Comparison of ENCODE assay signal across 26 mouse cellular contexts in genomic region chr6:100521615-100522398, GRCm38 (mm10).
DNase-seq lines count a peak whose midpoint lies in the region; ATAC-seq and TF ChIP-seq lines count a peak whose summit lies in the region.
"Had no signal": no experiment of that assay in that cellular context is flagged by ENCODE, and none has a peak within 500 bp of the region (broad histone marks: within the 10 kb centered on the region; RNA-seq: fewer than 3 reads in every experiment).

No protein-coding gene starts in this region.

- no peaks in the 10 kb centered on the region for H3K27me3 ChIP-seq in forebrain, postnatal 0 days (ENCODE audit: insufficient read depth, low read length)
- no peaks in the 10 kb centered on the region for H3K27me3 ChIP-seq in forebrain, embryonic 16.5 days (replicated peaks; ENCODE audit: control insufficient read depth, insufficient read depth, low read length)
- peaks cover 3% of the 10 kb centered on the region for H3K27me3 ChIP-seq in midbrain, embryonic 14.5 days (ENCODE audit: control insufficient read depth, insufficient read depth, low read length)
- H3K27me3 ChIP-seq in midbrain, embryonic 13.5 days, result peaks cover 31% of the 10 kb centered on the region
- H3K27me3 ChIP-seq in CH12.LX (replicated peaks), result peaks cover 8% of the 10 kb centered on the region
- H3K27me3 ChIP-seq in heart, embryonic 11.5 days (ENCODE audit: control insufficient read depth, insufficient read depth, low read length), result peaks cover 20% of the 10 kb centered on the region

- TF ChIP-seq EP300 in CH12.LX (IDR thresholded peaks at IDR 0.05; ENCODE audit: low read length), result no peak

- TF ChIP-seq POLR2A in CH12.LX (IDR thresholded peaks at IDR 0.05; ENCODE audit: low read depth, low read length), result no peak

- peak; percentile 67; the same call in 1 of the 2 replicates for ATAC-seq in forebrain, postnatal 0 days
- ATAC-seq in forebrain, embryonic 16.5 days, result no peak
- ATAC-seq in midbrain, embryonic 14.5 days (ENCODE audit: low FRiP score, low TSS enrichment), result no peak
- no peak for ATAC-seq in midbrain, embryonic 13.5 days
- ATAC-seq in granulocyte monocyte progenitor cell, adult 5-6 weeks (replicated peaks; ENCODE audit: poor library complexity, severe bottlenecking), result peak; percentile 61
- ATAC-seq in heart, embryonic 11.5 days (replicated peaks; ENCODE audit: insufficient number of reproducible peaks, low FRiP score, low TSS enrichment), result no peak
- ATAC-seq: CD4-positive, CD25-positive, alpha-beta regulatory T cell, adult 4 months; inflammation-experienced regulatory T-cells, adult 6 months; intestine, postnatal 0 days; Patski had no signal

- no peaks in the 10 kb centered on the region for H3K79me2 ChIP-seq in CH12.LX (replicated peaks; ENCODE audit: control insufficient read depth, extremely low read depth, insufficient read depth, poor library complexity, severe bottlenecking)

- dilution Hi-C loops in CH12.LX (cut with MboI; ENCODE audit: extremely low pct_ligation_motif_present, extremely low pct_unique_long_range_greater_than_20kb, low sequenced_read_pairs), result no loop called here

- no peak overlapping the region for H3K4me2 ChIP-seq in forebrain, postnatal 0 days (ENCODE audit: low read depth)
- H3K4me2 ChIP-seq in forebrain, embryonic 16.5 days (ENCODE audit: low read length), result no peak overlapping the region
- no peak overlapping the region for H3K4me2 ChIP-seq in midbrain, embryonic 14.5 days (ENCODE audit: low read length)
- no peak overlapping the region for H3K4me2 ChIP-seq in midbrain, embryonic 13.5 days (replicated peaks)
- H3K4me2 ChIP-seq in CH12.LX (ENCODE audit: insufficient read depth, low read depth, poor library complexity, severe bottlenecking), result no peak overlapping the region
- no peak overlapping the region for H3K4me2 ChIP-seq in heart, embryonic 11.5 days
- H3K4me2 ChIP-seq: embryonic facial prominence, embryonic 13.5 days; forebrain, embryonic 12.5 days; heart, embryonic 15.5 days; hindbrain, embryonic 15.5 days had no signal

- no peak for TF ChIP-seq CTCF in forebrain, postnatal 0 days (IDR thresholded peaks at IDR 0.05; ENCODE audit: low read depth)
- TF ChIP-seq CTCF in CH12.LX (conservative IDR thresholded peaks at IDR 0.05 in 1 of 2, IDR thresholded peaks at IDR 0.05 in 1 of 2; ENCODE audit: low read depth in 2 of 2, low read length in 2 of 2), result no peak

- no peak for DNase-seq in forebrain, postnatal 0 days
- DNase-seq in midbrain, embryonic 14.5 days, result peak; percentile 50
- peak; percentile 63 for DNase-seq in CH12.LX (ENCODE audit: extremely low read depth)
- DNase-seq in thymus, postnatal 4 days, result no peak
- DNase-seq: adrenal gland, adult 2 months; adrenal gland, postnatal 25 days; B cell, adult 2 months; cerebellum, adult 11 months; cerebellum, adult 8-10 months; cerebellum, postnatal 14 days; gastrocnemius, adult 2 months; gastrocnemius, postnatal 25 days; heart, adult 11 months had no signal

- no peak overlapping the region for H3K27ac ChIP-seq in forebrain, postnatal 0 days (ENCODE audit: low read depth, low read length)
- no peak overlapping the region for H3K27ac ChIP-seq in forebrain, embryonic 16.5 days (ENCODE audit: low read length)
- no peak overlapping the region for H3K27ac ChIP-seq in midbrain, embryonic 14.5 days (replicated peaks; ENCODE audit: low read depth, low read length)
- H3K27ac ChIP-seq in midbrain, embryonic 13.5 days, result no peak overlapping the region
- H3K27ac ChIP-seq in CH12.LX (ENCODE audit: insufficient read depth, low read depth), result no peak overlapping the region
- H3K27ac ChIP-seq in heart, embryonic 11.5 days (ENCODE audit: low read depth, low read length), result no peak overlapping the region
- H3K27ac ChIP-seq: embryonic facial prominence, embryonic 13.5 days; forebrain, embryonic 12.5 days; gastrocnemius, adult 2 months; heart, embryonic 10.5 days; heart, embryonic 15.5 days; hindbrain, embryonic 15.5 days had no signal

- H3K9ac ChIP-seq in forebrain, postnatal 0 days, result no peak overlapping the region
- H3K9ac ChIP-seq in forebrain, embryonic 16.5 days (replicated peaks; ENCODE audit: low read depth, low read length), result no peak overlapping the region
- no peak overlapping the region for H3K9ac ChIP-seq in midbrain, embryonic 14.5 days (replicated peaks; ENCODE audit: low read length)
- no peak overlapping the region for H3K9ac ChIP-seq in midbrain, embryonic 13.5 days (replicated peaks)
- no peak overlapping the region for H3K9ac ChIP-seq in CH12.LX (ENCODE audit: insufficient read depth, low read depth)
- H3K9ac ChIP-seq in heart, embryonic 11.5 days (ENCODE audit: low read depth, low read length), result no peak overlapping the region
- H3K9ac ChIP-seq: embryonic facial prominence, embryonic 13.5 days; forebrain, embryonic 12.5 days; heart, embryonic 15.5 days; hindbrain, embryonic 15.5 days had no signal

- no peaks in the 10 kb centered on the region for H3K36me3 ChIP-seq in forebrain, postnatal 0 days (ENCODE audit: insufficient read depth)
- H3K36me3 ChIP-seq in forebrain, embryonic 16.5 days (ENCODE audit: control insufficient read depth, insufficient read depth), result no peaks in the 10 kb centered on the region
- no peaks in the 10 kb centered on the region for H3K36me3 ChIP-seq in midbrain, embryonic 14.5 days (ENCODE audit: control insufficient read depth, insufficient read depth, low read length)
- no peaks in the 10 kb centered on the region for H3K36me3 ChIP-seq in midbrain, embryonic 13.5 days
- H3K36me3 ChIP-seq in CH12.LX (replicated peaks in 1 of 2; ENCODE audit: control insufficient read depth in 1 of 2, insufficient read depth in 1 of 2, low read length in 1 of 2), result no peaks in the 10 kb centered on the region
- no peaks in the 10 kb centered on the region for H3K36me3 ChIP-seq in heart, embryonic 11.5 days (ENCODE audit: control insufficient read depth, insufficient read depth, low read length)
- H3K36me3 ChIP-seq: embryonic facial prominence, embryonic 13.5 days; forebrain, embryonic 12.5 days; heart, embryonic 10.5 days; heart, embryonic 15.5 days; hindbrain, embryonic 15.5 days had no signal

- no peaks in the 10 kb centered on the region for H3K9me3 ChIP-seq in forebrain, postnatal 0 days (ENCODE audit: low read length)
- H3K9me3 ChIP-seq in forebrain, embryonic 16.5 days (ENCODE audit: control insufficient read depth, low read length), result no peaks in the 10 kb centered on the region
- no peaks in the 10 kb centered on the region for H3K9me3 ChIP-seq in midbrain, embryonic 14.5 days (ENCODE audit: control insufficient read depth, low read length)
- H3K9me3 ChIP-seq in midbrain, embryonic 13.5 days, result no peaks in the 10 kb centered on the region
- H3K9me3 ChIP-seq in CH12.LX (replicated peaks; ENCODE audit: low read length), result no peaks in the 10 kb centered on the region
- H3K9me3 ChIP-seq in heart, embryonic 11.5 days (replicated peaks; ENCODE audit: control insufficient read depth, low read length), result no peaks in the 10 kb centered on the region
- H3K9me3 ChIP-seq: embryonic facial prominence, embryonic 13.5 days; forebrain, embryonic 12.5 days; heart, embryonic 10.5 days; heart, embryonic 15.5 days; hindbrain, embryonic 15.5 days had no signal

- 0 out of 2 replicates have a peak, but pooled peaks cover 4% of the 10 kb centered on the region for H3K4me1 ChIP-seq in forebrain, postnatal 0 days (ENCODE audit: insufficient read depth)
- peaks cover 27% of the 10 kb centered on the region for H3K4me1 ChIP-seq in forebrain, embryonic 16.5 days (replicated peaks; ENCODE audit: control insufficient read depth, insufficient read depth, low read length)
- H3K4me1 ChIP-seq in midbrain, embryonic 14.5 days (ENCODE audit: control insufficient read depth, insufficient read depth, low read length), result peaks cover 24% of the 10 kb centered on the region
- H3K4me1 ChIP-seq in midbrain, embryonic 13.5 days (replicated peaks), result peaks cover 37% of the 10 kb centered on the region
- H3K4me1 ChIP-seq in CH12.LX (ENCODE audit: control insufficient read depth in 1 of 2, insufficient read depth in 2 of 2), result peaks cover 15 to 62% of the 10 kb centered on the region in 2 experiments
- H3K4me1 ChIP-seq in heart, embryonic 11.5 days (ENCODE audit: control insufficient read depth, insufficient read depth, low read length), result peaks cover 7% of the 10 kb centered on the region; the same call in 1 of the 2 replicates

- in situ Hi-C loops in CH12.LX (cut with MboI; ENCODE audit: low pct_ligation_motif_present, low pct_unique_long_range_greater_than_20kb, low sequenced_read_pairs), result no loop called here

- no peak overlapping the region for H3K4me3 ChIP-seq in forebrain, postnatal 0 days (ENCODE audit: low read depth, low read length)
- H3K4me3 ChIP-seq in forebrain, embryonic 16.5 days (replicated peaks; ENCODE audit: low read length), result no peak overlapping the region
- no peak overlapping the region for H3K4me3 ChIP-seq in midbrain, embryonic 14.5 days (replicated peaks; ENCODE audit: low read depth, low read length)
- H3K4me3 ChIP-seq in midbrain, embryonic 13.5 days (replicated peaks), result no peak overlapping the region
- H3K4me3 ChIP-seq in CH12.LX (replicated peaks in 1 of 3; ENCODE audit: low read depth in 2 of 3, low read length in 2 of 3, poor library complexity in 1 of 3), result no peak overlapping the region
- no peak overlapping the region for H3K4me3 ChIP-seq in heart, embryonic 11.5 days (ENCODE audit: low read depth, low read length)
- H3K4me3 ChIP-seq: embryonic facial prominence, embryonic 13.5 days; forebrain, embryonic 12.5 days; gastrocnemius, adult 2 months; heart, embryonic 10.5 days; heart, embryonic 15.5 days; hindbrain, embryonic 15.5 days had no signal

- WGBS in forebrain, postnatal 0 days, result 63% methylated on average over 2 of the region's 2 CpGs
- 76% methylated on average over 2 of the region's 2 CpGs for WGBS in forebrain, embryonic 16.5 days
- 44% methylated on average over 2 of the region's 2 CpGs for WGBS in midbrain, embryonic 14.5 days
- WGBS in midbrain, embryonic 13.5 days, result 55% methylated on average over 2 of the region's 2 CpGs
- 66% methylated on average over 2 of the region's 2 CpGs for WGBS in heart, embryonic 11.5 days (ENCODE audit: insufficient replicate concordance)

- TF ChIP-seq RAD21 in CH12.LX (IDR thresholded peaks at IDR 0.05; ENCODE audit: low read depth, low read length), result no peak

TF ChIP-seq in CH12.LX, 34 proteins besides CTCF, POLR2A, EP300 and RAD21:
- TF ChIP-seq KAT2A (IDR thresholded peaks at IDR 0.05; ENCODE audit: insufficient replicate concordance, low read length) (no peak), MEF2A (IDR thresholded peaks at IDR 0.05; ENCODE audit: borderline replicate concordance, low read depth, low read length) (peak; percentile 67), ETS1 (conservative IDR thresholded peaks at IDR 0.05; ENCODE audit: low read depth, low read length) (no peak), TCF12 (IDR thresholded peaks at IDR 0.05; ENCODE audit: low read depth, low read length) (0 out of 2 replicates have a peak, but pooled peaks have one; percentile 21), ELF1 (IDR thresholded peaks at IDR 0.05; ENCODE audit: low read depth, low read length) (0 out of 2 replicates have a peak, but pooled peaks have one; percentile 17)

Comparison
In these comparisons a context has a peak if more than half of its experiments do, and no peak if none do; other contexts are left out.
1. ATAC-seq: peak in forebrain, postnatal 0 days (single experiment) and granulocyte monocyte progenitor cell, adult 5-6 weeks (single experiment); none in forebrain, embryonic 16.5 days (single experiment), midbrain, embryonic 14.5 days (single experiment), midbrain, embryonic 13.5 days (single experiment) and heart, embryonic 11.5 days (single experiment).
2. DNase-seq: peak in midbrain, embryonic 14.5 days (single experiment) and CH12.LX (single experiment); none in forebrain, postnatal 0 days (single experiment) and thymus, postnatal 4 days (single experiment).